Mouse (Mus musculus): Measurements from ENCODE around the gene C1ql4.

DNA sequence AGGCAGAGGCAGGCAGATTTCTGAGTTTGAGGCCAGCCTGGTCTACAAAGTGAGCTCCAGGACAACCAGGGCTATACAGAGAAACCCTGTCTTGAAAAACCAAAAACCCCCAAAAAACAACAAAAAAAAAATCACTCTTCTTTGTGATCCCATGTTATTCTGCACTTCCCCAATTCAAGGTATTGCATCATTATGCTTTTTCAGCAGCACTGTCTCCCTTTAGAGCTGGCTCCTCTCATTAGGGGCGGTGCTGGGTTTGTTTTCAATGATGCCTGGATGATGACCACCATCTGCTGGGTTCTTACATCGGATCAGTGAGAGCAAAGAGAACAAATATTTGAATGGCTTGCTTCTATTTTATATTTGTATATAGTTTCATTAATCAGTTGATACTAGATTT lies 35.0 kb upstream of the C1ql4 start:
- no peak for TF ChIP-seq E2F4 (IDR thresholded peaks at IDR 0.05; ENCODE audit: insufficient read depth)
- no peak for TF ChIP-seq POLR2A (IDR thresholded peaks at IDR 0.05; ENCODE audit: insufficient read length, low read depth)
- TF ChIP-seq TCF12 (IDR thresholded peaks at IDR 0.05; ENCODE audit: insufficient read depth, poor library complexity, severe bottlenecking), result no peak
- TF ChIP-seq CEBPB (IDR thresholded peaks at IDR 0.05; ENCODE audit: insufficient read depth, poor library complexity, severe bottlenecking), result peak; percentile 65
- no peak for TF ChIP-seq MAX (IDR thresholded peaks at IDR 0.05; ENCODE audit: low read depth)
- no peak for TF ChIP-seq POLR2AphosphoS2 (IDR thresholded peaks at IDR 0.05; ENCODE audit: insufficient read length, low read depth)
- no peak for TF ChIP-seq USF1 (IDR thresholded peaks at IDR 0.05; ENCODE audit: low read depth)
- no peak for TF ChIP-seq SRF (IDR thresholded peaks at IDR 0.05; ENCODE audit: control insufficient read depth, insufficient read length, low read depth)
- no peak for TF ChIP-seq TCF3 (IDR thresholded peaks at IDR 0.05; ENCODE audit: insufficient read length, low read depth)

Measured in myocyte (in vitro differentiated cells).